Mouse (Mus musculus): Measurements from ENCODE around the gene Pkd1.

DNA sequence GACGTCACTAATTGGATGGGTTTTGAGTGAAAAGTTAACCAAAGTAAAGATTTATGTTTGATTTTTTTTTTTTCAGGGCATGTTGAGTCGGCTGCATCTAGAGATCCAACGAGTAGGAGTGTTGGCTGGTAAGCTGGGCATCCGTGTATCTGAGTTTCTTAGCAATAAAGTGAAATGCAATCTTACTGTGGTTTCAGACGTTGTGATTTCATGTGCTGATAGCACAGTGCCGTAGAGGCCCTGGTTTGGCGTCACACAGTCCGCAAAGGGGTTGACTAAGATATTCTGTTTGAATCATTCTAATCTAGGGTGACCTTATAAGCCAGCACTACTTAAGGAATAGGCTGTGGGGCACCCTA, 21.1 kb upstream of the Pkd1 start:
- TF ChIP-seq CTCF (IDR thresholded peaks at IDR 0.05), result no peak
- TF ChIP-seq POLR2A (IDR thresholded peaks at IDR 0.05; ENCODE audit: insufficient read depth, low read depth, low read length), result no peak
